In the genomic region with DNA sequence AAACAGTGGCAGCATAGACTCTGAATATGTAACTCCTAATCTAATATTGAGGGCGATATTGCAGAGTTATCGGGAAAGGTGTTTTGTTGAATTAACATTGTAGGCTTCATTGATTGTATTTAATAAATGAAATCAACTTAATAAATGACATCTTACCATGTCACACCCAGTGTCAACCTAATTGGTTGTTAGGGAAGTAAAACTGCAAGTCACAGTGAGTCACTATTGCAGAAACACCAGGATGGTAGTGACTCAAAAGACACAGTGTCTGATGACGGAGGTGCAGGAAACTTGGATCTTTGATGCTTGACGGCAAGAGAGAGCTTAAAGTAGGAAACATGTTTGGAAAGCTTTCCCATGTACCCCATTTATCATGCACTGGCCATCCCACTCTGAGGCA, we compare ENCODE assay signal across 25 mouse cellular contexts. TPM values are rescaled to one million over a fixed set of nuclear protein-coding genes. Genes with fewer than 3 reads are reported as not detected.
DNase-seq lines count a peak whose midpoint lies in the region; ATAC-seq and TF ChIP-seq lines count a peak whose summit lies in the region.
"Had no signal": no experiment of that assay in that cellular context is flagged by ENCODE, and none has a peak within 500 bp of the region (broad histone marks: within the 10 kb centered on the region; RNA-seq: fewer than 3 reads in every experiment).

No protein-coding gene starts in this region.

- no peak overlapping the region for H3K4me2 ChIP-seq in liver, embryonic 12.5 days
- no peak overlapping the region for H3K4me2 ChIP-seq in liver, embryonic 14.5 days (ENCODE audit: low read depth)
- H3K4me2 ChIP-seq: heart, embryonic 12.5 days; neural tube, embryonic 12.5 days had no signal

- 70% methylated on average over 4 of the region's 4 CpGs for WGBS in liver, embryonic 12.5 days (ENCODE audit: insufficient replicate concordance)
- WGBS in bone marrow, adult 2 months, result 57% methylated on average over 4 of the region's 4 CpGs
- WGBS in liver, embryonic 14.5 days (ENCODE audit: insufficient replicate concordance), result 66% methylated on average over 4 of the region's 4 CpGs

- H3K4me3 ChIP-seq in liver, embryonic 12.5 days, result no peak overlapping the region
- no peak overlapping the region for H3K4me3 ChIP-seq in bone marrow, adult 2 months (replicated peaks; ENCODE audit: control insufficient read depth, low read depth, low read length)
- H3K4me3 ChIP-seq in liver, embryonic 14.5 days (ENCODE audit: insufficient read depth in 1 of 2, low read depth in 2 of 2, low read length in 2 of 2), result no peak overlapping the region
- H3K4me3 ChIP-seq: heart, embryonic 12.5 days; left cerebral cortex, adult 2 months; neural tube, embryonic 12.5 days had no signal

- no peak for TF ChIP-seq CTCF in bone marrow, adult 2 months (IDR thresholded peaks at IDR 0.05; ENCODE audit: control insufficient read depth, insufficient read depth, low read length)
- TF ChIP-seq CTCF in liver, embryonic 14.5 days (IDR thresholded peaks at IDR 0.05; ENCODE audit: low read depth), result no peak

- no peaks in the 10 kb centered on the region for H3K27me3 ChIP-seq in liver, embryonic 12.5 days (replicated peaks)
- H3K27me3 ChIP-seq in liver, embryonic 14.5 days (ENCODE audit: control insufficient read depth, insufficient read depth, low read length), result no peaks in the 10 kb centered on the region
- H3K27me3 ChIP-seq: heart, embryonic 12.5 days; neural tube, embryonic 12.5 days had no signal

- H3K36me3 ChIP-seq in liver, embryonic 12.5 days, result no peaks in the 10 kb centered on the region
- H3K36me3 ChIP-seq in liver, embryonic 14.5 days (replicated peaks; ENCODE audit: control insufficient read depth, insufficient read depth, low read depth), result no peaks in the 10 kb centered on the region
- H3K36me3 ChIP-seq: heart, embryonic 12.5 days; neural tube, embryonic 12.5 days had no signal

- no peak for TF ChIP-seq EP300 in liver, embryonic 14.5 days (IDR thresholded peaks at IDR 0.05; ENCODE audit: low read depth)

- peaks cover 7% of the 10 kb centered on the region; the same call in 1 of the 2 replicates for H3K4me1 ChIP-seq in liver, embryonic 12.5 days
- peaks cover 2% of the 10 kb centered on the region; the same call in 1 of the 2 replicates for H3K4me1 ChIP-seq in bone marrow, adult 2 months (ENCODE audit: control insufficient read depth, insufficient read depth, low read length)
- peaks cover 3 to 16% of the 10 kb centered on the region in 2 experiments; a peak in 3 of 4 replicates for H3K4me1 ChIP-seq in liver, embryonic 14.5 days (replicated peaks; ENCODE audit: control insufficient read depth in 2 of 2, insufficient read depth in 2 of 2, low read length in 1 of 2)
- H3K4me1 ChIP-seq: heart, embryonic 12.5 days; neural tube, embryonic 12.5 days had no signal

- TF ChIP-seq POLR2A in bone marrow, adult 2 months (IDR thresholded peaks at IDR 0.05; ENCODE audit: borderline replicate concordance, control insufficient read depth, low read depth, low read length), result no peak

- ATAC-seq in liver, embryonic 12.5 days, result peak; percentile 73
- ATAC-seq in liver, embryonic 14.5 days (ENCODE audit: insufficient read depth), result peak; percentile 72
- ATAC-seq in megakaryocyte progenitor cell, adult 5-6 weeks (replicated peaks; ENCODE audit: poor library complexity), result peak; percentile 75
- ATAC-seq: activated CD4-positive, CD25-positive, alpha-beta regulatory T cell, adult 4 months; forebrain, embryonic 14.5 days; hindbrain, embryonic 16.5 days; Patski had no signal

- H3K27ac ChIP-seq in liver, embryonic 12.5 days, result peak overlapping the region; percentile 55; the same call in 1 of the 2 replicates
- H3K27ac ChIP-seq in bone marrow, adult 2 months (ENCODE audit: control insufficient read depth, insufficient read depth, low read depth, low read length, poor library complexity), result peak overlapping the region; percentile 39; the same call in 1 of the 2 replicates
- peak overlapping the region; percentile 52 for H3K27ac ChIP-seq in liver, embryonic 14.5 days
- H3K27ac ChIP-seq: left cerebral cortex, adult 2 months; neural tube, embryonic 12.5 days had no signal

- no peak overlapping the region for H3K9ac ChIP-seq in liver, embryonic 12.5 days
- H3K9ac ChIP-seq in liver, embryonic 14.5 days (replicated peaks), result no peak overlapping the region
- H3K9ac ChIP-seq: heart, embryonic 12.5 days; neural tube, embryonic 12.5 days had no signal

- no peak for DNase-seq in liver
- peak in 1 of 3 experiments; percentile 56 for DNase-seq in liver, embryonic 14.5 days (ENCODE audit: low read depth in 3 of 3, low spot score in 3 of 3)
- no peak for DNase-seq in spleen, postnatal 4 days (ENCODE audit: low spot score in 2 of 2)
- no peak for DNase-seq in cerebellum, postnatal 36 days
- no peak for DNase-seq in c-Kit-positive CD71-positive TER-119-positive erythroid progenitor cells, embryonic 14.5 days (ENCODE audit: low spot score)
- DNase-seq: adrenal gland, postnatal 25 days; cerebellum, postnatal 14 days; kidney, adult 18-20 months; kidney, postnatal 10 days; thymus, postnatal 4 days had no signal

- H3K9me3 ChIP-seq in liver, embryonic 12.5 days (replicated peaks), result no peaks in the 10 kb centered on the region
- no peaks in the 10 kb centered on the region for H3K9me3 ChIP-seq in liver, embryonic 14.5 days (ENCODE audit: control insufficient read depth, low read length)
- H3K9me3 ChIP-seq: neural tube, embryonic 12.5 days had no signal

RNA-seq across cellular contexts. Expression of gene Clec4d, which starts 3.9 kb away (rescaled TPM):
- polyA plus RNA-seq in liver, embryonic 12.5 days (2016; fragmentation: Nextera tagmentation; extraction: Ambion mirVana), result 0.71 and 0.98 TPM in 2 replicates
- 15.0 and 51.2 TPM in 2 replicates for polyA plus RNA-seq in bone marrow, adult 2 months (2011; ENCODE audit: insufficient read depth, insufficient read length, low replicate concordance, missing spikeins)
- 0.37 and 0.59 TPM in 2 replicates for polyA plus RNA-seq in liver, embryonic 14.5 days (2012; rRNA removed)
- 0.81 and 0.92 TPM in 2 replicates for polyA plus RNA-seq in liver, embryonic 14.5 days (2014; fragmentation: Nextera tagmentation; extraction: Ambion mirVana)
- 10.5 and 11.3 TPM in 2 replicates for total RNA-seq in megakaryocyte progenitor cell, adult 5-6 weeks (2015)
- total RNA-seq in megakaryocyte progenitor cell, adult 5-6 weeks (2017), result 4.1 and 15.2 TPM in 2 replicates
- total RNA-seq: left cerebral cortex, adult 2 months; midbrain, postnatal 0 days had no signal
- polyA plus RNA-seq: activated CD4-positive, CD25-positive, alpha-beta regulatory T cell, adult 4 months; forebrain, embryonic 14.5 days; heart, embryonic 12.5 days; hindbrain, embryonic 16.5 days; midbrain, postnatal 0 days; neural tube, embryonic 12.5 days; Patski had no signal

RNA-seq across cellular contexts. Expression of gene Clec4e, which starts 23.9 kb away (rescaled TPM):
- polyA plus RNA-seq in liver, embryonic 12.5 days (2016; fragmentation: Nextera tagmentation; extraction: Ambion mirVana), result 0.44 and 0.60 TPM in 2 replicates
- polyA plus RNA-seq in bone marrow, adult 2 months (2011; ENCODE audit: insufficient read depth, insufficient read length, low replicate concordance, missing spikeins), result 3.2 and 12.4 TPM in 2 replicates
- polyA plus RNA-seq in liver, embryonic 14.5 days (2012; rRNA removed), result 0.39 and 0.52 TPM in 2 replicates
- 0.85 and 1.7 TPM in 2 replicates for polyA plus RNA-seq in liver, embryonic 14.5 days (2014; fragmentation: Nextera tagmentation; extraction: Ambion mirVana)
- total RNA-seq in megakaryocyte progenitor cell, adult 5-6 weeks (2015), result 17.8 and 19.3 TPM in 2 replicates
- 17.2 and 19.6 TPM in 2 replicates for total RNA-seq in megakaryocyte progenitor cell, adult 5-6 weeks (2017)
- total RNA-seq: adrenal gland, postnatal 25 days; left cerebral cortex, adult 2 months had no signal
- polyA plus RNA-seq: activated CD4-positive, CD25-positive, alpha-beta regulatory T cell, adult 4 months; forebrain, embryonic 14.5 days; hindbrain, embryonic 16.5 days; midbrain, postnatal 0 days; neural tube, embryonic 12.5 days; Patski had no signal

RNA-seq across cellular contexts. Expression of gene Clec4n, which starts 36.2 kb away (rescaled TPM):
- polyA plus RNA-seq in liver, embryonic 12.5 days (2016; fragmentation: Nextera tagmentation; extraction: Ambion mirVana), result 4.8 and 6.4 TPM in 2 replicates
- 4.5 TPM in 1 of 2 replicates, not detected in the other for polyA plus RNA-seq in bone marrow, adult 2 months (2011; ENCODE audit: insufficient read depth, insufficient read length, low replicate concordance, missing spikeins)
- polyA plus RNA-seq in liver, embryonic 14.5 days (2012; rRNA removed), result 4.2 and 6.0 TPM in 2 replicates
- polyA plus RNA-seq in liver, embryonic 14.5 days (2014; fragmentation: Nextera tagmentation; extraction: Ambion mirVana), result 12.0 and 14.2 TPM in 2 replicates
- 0.81 TPM in 1 of 2 replicates, not detected in the other for total RNA-seq in megakaryocyte progenitor cell, adult 5-6 weeks (2015)
- 0.54 and 1.2 TPM in 2 replicates for total RNA-seq in megakaryocyte progenitor cell, adult 5-6 weeks (2017)
- total RNA-seq: left cerebral cortex, adult 2 months; megakaryocyte-erythroid progenitor cell, adult 5-6 weeks had no signal
- polyA plus RNA-seq: Patski had no signal

RNA-seq across cellular contexts. Expression of gene Vmn2r19, which starts 42.3 kb away (rescaled TPM):
- not detected in 2 replicates for polyA plus RNA-seq in liver, embryonic 12.5 days (2016; fragmentation: Nextera tagmentation; extraction: Ambion mirVana)
- not detected in 2 replicates for polyA plus RNA-seq in bone marrow, adult 2 months (2011; ENCODE audit: insufficient read depth, insufficient read length, low replicate concordance, missing spikeins)
- polyA plus RNA-seq in liver, embryonic 14.5 days (2012; rRNA removed), result not detected in 2 replicates
- polyA plus RNA-seq in liver, embryonic 14.5 days (2014; fragmentation: Nextera tagmentation; extraction: Ambion mirVana), result not detected in 2 replicates
- total RNA-seq in megakaryocyte progenitor cell, adult 5-6 weeks (2015), result not detected in 2 replicates
- not detected in 2 replicates for total RNA-seq in megakaryocyte progenitor cell, adult 5-6 weeks (2017)
- total RNA-seq: adrenal gland, postnatal 25 days; gastrocnemius, postnatal 4 days; heart, postnatal 25 days; left cerebral cortex, adult 2 months; megakaryocyte-erythroid progenitor cell, adult 5-6 weeks; midbrain, postnatal 0 days had no signal
- polyA plus RNA-seq: activated CD4-positive, CD25-positive, alpha-beta regulatory T cell, adult 4 months; forebrain, embryonic 14.5 days; heart, embryonic 12.5 days; hindbrain, embryonic 16.5 days; limb, embryonic 14.5 days; midbrain, postnatal 0 days; neural tube, embryonic 12.5 days; Patski had no signal
